Mouse (Mus musculus): ENCODE measurements around the gene Fabp7.

- TF ChIP-seq CTCF (IDR thresholded peaks at IDR 0.05) (no peak), EP300 (IDR thresholded peaks at IDR 0.05) (no peak)
These were observed 41.6 kb upstream of the Fabp7 start for GRCm38 (mm10) chr10:57743045-57743444.

Measured in lung, postnatal 0 days (tissue).